15 mouse cellular contexts compared by ENCODE assay signal in genomic region chr5:31687972-31688371, GRCm38 (mm10).
"Had no signal": no experiment of that assay in that cellular context is flagged by ENCODE, and none has a peak within 500 bp of the region (broad histone marks: within the 10 kb centered on the region; RNA-seq: fewer than 3 reads in every experiment).

No protein-coding gene starts in this region.

- H3K4me3 ChIP-seq: intestine, embryonic 15.5 days; kidney, embryonic 15.5 days; limb, embryonic 13.5 days; megakaryocyte, embryonic 14.5 days; midbrain, embryonic 12.5 days; neural tube, embryonic 13.5 days; stomach, embryonic 15.5 days had no signal

- H3K9me3 ChIP-seq: intestine, embryonic 15.5 days; kidney, embryonic 15.5 days; limb, embryonic 13.5 days; megakaryocyte, embryonic 14.5 days; midbrain, embryonic 12.5 days; neural tube, embryonic 13.5 days; stomach, embryonic 15.5 days had no signal

- H3K4me1 ChIP-seq: intestine, embryonic 15.5 days; limb, embryonic 13.5 days; midbrain, embryonic 12.5 days; neural tube, embryonic 13.5 days; stomach, embryonic 15.5 days had no signal

- H3K27me3 ChIP-seq: intestine, embryonic 15.5 days; kidney, embryonic 15.5 days; limb, embryonic 13.5 days; megakaryocyte, embryonic 14.5 days; midbrain, embryonic 12.5 days; neural tube, embryonic 13.5 days; stomach, embryonic 15.5 days had no signal

- H3K4me2 ChIP-seq: intestine, embryonic 15.5 days; kidney, embryonic 15.5 days; limb, embryonic 13.5 days; midbrain, embryonic 12.5 days; neural tube, embryonic 13.5 days; stomach, embryonic 15.5 days had no signal

- ATAC-seq: intestine, embryonic 15.5 days; midbrain, embryonic 16.5 days had no signal

- H3K9ac ChIP-seq: intestine, embryonic 15.5 days; kidney, embryonic 15.5 days; limb, embryonic 13.5 days; midbrain, embryonic 12.5 days; neural tube, embryonic 13.5 days; stomach, embryonic 15.5 days had no signal

- H3K36me3 ChIP-seq: intestine, embryonic 15.5 days; kidney, embryonic 15.5 days; limb, embryonic 13.5 days; midbrain, embryonic 12.5 days; neural tube, embryonic 13.5 days; stomach, embryonic 15.5 days had no signal

- DNase-seq: kidney, adult 18-20 months; kidney, postnatal 14 days; lung, adult 18-20 months; lung, postnatal 4 days; right cerebral cortex, postnatal 14 days; thymus, adult 2 months; thymus, postnatal 25 days had no signal

- H3K27ac ChIP-seq: intestine, embryonic 15.5 days; kidney, embryonic 15.5 days; limb, embryonic 13.5 days; midbrain, embryonic 12.5 days; neural tube, embryonic 13.5 days; stomach, embryonic 15.5 days had no signal
